Mouse (Mus musculus) induced T-regulatory cell, adult 2 months (primary cell): ENCODE measurements around the gene Use1.
"Not testable (repeated sequence)": the region's sequence is repeated elsewhere in the genome, so short reads cannot be mapped to it uniquely, and the experiment has no call there.

Source experiments
- DNase-seq: peaks from one replicate; pipeline ENCODE4 v3.0.0-alpha.2; 2012; ENCODE audit warnings: low read depth

The Use1 gene

DNA sequence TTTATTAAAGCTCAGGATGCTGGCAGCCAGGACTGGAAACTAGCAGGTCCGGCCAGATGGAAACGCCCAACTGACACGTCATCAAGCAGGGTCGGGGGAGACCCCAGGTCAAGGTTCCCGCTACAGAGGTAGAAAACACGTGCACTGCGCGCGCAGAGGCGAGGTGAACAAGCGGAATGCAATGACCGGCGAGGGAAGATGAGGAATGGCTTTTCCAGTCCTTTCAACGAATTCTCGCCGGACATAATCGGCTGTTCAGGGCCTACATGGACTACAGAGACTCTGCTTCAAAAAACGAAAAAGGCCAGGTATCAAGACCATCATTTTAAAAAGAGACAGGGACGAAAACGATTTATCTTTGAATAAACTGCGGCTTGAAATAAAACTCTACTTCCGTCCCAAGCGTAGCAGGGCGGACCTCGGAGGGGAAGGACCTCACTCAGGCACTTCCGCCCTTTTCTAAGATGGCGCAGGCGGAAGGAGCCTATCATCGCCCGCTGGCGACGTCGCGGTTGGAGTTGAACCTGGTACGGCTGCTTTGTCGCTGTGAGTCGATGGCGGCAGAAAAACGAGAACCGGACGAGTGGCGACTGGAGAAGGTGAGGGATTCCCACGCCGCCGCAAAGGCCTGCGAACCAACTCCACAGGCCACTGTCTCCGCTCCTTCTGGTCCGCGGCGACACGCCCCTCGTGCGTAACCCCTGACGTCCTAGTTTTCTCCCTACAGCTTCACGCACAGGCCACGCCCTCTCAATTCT lies at the start of gene Use1:
Use1 (plus strand) TSS at position 78 of the 758 bp plus-strand sequence.
- peak; percentile 99 for DNase-seq

DNA sequence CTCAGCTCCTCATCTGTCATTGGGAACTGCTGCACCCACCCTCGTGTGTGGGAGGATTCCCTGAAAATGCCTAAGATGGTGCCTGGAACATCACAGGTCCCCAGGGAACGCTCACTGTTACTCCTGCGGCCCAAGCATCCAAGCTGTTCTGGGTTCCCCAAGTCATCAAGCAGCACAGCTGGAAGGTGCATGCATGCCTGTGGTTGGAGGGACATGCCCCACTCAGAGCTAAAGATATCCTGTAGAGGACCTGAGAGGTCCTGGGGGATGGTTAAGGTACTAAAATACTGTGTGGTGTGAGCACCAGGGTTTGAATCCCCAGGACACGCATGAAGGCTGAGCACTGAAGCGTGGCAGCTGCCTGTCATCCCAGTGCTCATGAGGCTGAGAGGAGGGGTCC lies 48.0 kb upstream of the Use1 start:
- DNase-seq: not testable (repeated sequence)

DNA sequence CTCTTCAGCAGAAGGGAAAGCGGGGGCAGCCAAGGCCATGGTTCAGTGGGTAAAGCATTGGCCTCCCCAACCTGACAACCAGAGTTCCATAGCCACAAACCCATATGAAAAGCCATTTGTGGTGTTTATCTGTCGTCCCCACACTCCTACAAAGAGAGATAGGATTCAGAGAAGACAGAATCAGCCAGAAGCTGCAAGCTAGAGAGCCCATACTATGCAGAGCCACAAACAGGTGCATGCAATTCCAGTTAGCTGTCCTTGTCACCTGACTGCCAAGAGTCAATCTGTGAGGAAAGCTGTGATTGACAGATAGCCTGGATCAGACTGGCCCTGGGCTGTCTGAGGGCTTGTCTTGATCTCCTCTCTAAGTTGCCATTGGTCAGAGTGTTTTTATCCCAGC lies 46.9 kb upstream of the Use1 start:
- not testable (repeated sequence) for DNase-seq

DNA sequence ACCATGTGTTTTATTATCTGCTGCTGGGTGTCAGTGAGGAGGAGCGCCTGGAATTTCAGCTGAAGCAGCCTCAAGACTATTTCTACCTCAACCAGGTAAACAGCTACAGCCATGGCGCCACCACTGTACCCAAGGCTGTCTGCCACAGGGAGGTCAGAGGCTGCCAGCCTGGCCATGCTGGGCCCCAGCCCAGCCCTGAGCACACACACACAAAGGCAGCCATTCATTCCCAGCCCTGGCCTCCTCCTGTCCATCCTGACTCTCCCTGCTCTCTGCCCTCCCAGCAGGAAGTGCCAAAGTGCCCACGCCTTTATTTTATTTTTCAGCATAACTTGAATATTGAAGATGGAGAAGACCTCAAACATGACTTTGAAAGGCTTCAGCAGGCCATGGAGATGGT lies 43.7 kb upstream of the Use1 start:
- DNase-seq: no peak

DNA sequence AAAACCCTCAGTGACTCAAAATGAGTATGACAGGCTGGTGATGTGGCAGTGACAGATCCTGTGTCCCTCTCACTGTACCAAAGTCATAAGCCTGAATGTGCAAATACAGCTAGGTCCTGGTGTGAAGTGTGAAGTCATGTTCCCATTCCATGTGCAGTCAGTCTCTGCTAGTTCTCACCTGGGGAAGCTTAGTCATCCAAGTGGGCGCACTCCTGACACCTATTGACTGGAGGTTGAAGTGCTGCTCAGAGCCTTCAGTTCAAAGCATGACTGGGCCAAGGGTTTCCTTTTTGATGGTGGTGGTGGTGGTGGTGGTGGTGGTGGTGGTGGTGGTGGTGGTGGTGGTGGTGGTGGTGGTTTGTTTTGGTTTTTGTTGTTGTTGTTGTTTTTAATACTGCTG lies 41.8 kb upstream of the Use1 start:
- DNase-seq: peak; percentile 65

DNA sequence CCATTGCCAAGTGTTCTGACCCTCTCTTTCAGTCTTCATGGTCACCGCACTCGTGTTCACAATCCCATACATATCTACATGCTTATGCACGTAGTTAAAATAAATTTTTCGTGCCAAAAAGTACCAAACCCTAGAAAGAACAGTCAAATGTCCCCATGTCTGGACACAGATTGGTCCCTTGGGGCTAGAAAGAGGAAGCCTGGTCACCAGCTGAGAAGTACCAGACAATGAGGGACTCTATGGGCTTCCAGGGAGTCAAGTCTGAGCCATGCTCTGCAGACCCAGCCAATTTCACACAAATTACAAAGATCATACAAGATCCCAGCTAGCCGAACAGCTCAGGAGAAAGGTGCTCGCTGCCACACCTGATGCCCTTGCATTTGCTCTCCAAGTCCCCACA lies 28.8 kb upstream of the Use1 start:
- DNase-seq: not testable (repeated sequence)

DNA sequence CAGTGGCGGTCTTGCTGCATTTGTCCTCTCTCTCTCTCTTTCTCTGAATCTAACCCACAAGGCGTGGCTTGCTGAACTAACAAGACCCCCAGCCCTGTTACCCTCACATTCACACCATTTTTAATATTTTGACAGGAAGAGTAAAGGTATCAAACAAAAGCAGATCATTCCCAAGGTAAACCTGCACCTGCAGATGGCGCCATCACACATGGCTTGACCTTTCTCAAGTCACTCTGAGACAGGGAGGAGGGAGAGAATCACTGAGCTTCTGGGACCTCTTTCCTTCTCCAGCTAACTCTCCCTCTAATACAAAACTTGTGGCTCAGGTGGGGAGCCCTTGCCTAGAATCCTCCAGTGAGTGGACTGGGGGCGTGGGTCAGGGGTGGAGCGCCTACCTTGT lies 26.0 kb upstream of the Use1 start:
- peak; percentile 60 for DNase-seq

DNA sequence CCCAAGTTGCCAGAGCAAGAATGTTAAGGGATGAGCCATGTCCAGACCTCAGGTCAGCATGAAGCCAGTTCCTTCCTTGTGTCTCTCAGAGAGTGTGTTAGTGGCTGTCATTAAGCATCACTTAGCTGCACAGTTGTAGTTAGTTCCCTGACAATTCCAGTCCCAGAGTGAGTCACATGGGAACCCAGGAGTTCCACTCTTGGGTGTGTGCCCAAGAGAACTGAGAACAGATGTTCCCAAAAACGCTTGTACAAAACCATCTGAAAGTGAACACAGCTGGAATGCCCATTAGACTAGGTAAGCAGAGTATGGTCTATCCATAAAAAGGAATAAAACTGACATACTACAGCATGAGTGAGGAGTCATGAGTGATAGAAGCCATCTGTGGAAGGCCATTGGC lies 20.1 kb upstream of the Use1 start:
- no peak for DNase-seq

DNA sequence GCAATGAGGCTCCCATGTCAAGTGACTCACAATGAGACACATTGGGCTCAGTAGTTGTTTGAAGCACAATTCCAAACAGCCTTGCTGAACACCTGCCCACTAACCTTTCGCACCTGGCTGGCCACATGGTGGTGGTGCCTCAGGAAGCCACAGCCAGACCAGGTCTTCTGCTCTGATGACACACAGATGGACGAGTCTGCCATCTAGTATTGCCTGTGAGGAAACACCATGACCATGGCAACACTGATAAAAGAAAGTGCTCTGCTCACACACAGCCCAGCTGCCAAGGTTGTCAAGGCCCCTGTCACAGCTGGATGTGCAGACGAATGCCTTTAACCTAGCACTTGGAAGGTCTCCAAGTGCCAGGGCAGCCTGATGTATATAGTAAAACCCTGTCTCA lies 15.5 kb upstream of the Use1 start:
- DNase-seq: no peak

DNA sequence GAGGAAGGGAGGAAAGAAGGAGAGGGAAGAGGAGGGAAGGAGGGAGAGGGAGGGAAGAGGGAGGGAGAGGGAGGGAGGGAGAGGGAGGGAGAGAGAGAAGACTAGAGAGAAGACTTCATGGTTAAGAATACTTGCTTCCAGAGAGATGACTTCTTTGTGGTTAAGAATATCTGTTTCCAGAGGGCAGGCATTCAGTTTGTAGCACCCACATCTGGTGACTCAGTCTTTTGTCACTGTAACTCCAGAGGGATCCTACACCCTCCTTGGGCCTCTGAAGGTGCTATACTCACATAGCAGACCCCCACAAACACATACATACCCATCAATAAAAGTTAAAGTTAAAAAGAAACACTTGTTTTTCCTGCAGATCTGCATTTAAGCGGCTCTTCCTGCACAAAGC lies 15.1 kb upstream of the Use1 start:
- DNase-seq: no peak

DNA sequence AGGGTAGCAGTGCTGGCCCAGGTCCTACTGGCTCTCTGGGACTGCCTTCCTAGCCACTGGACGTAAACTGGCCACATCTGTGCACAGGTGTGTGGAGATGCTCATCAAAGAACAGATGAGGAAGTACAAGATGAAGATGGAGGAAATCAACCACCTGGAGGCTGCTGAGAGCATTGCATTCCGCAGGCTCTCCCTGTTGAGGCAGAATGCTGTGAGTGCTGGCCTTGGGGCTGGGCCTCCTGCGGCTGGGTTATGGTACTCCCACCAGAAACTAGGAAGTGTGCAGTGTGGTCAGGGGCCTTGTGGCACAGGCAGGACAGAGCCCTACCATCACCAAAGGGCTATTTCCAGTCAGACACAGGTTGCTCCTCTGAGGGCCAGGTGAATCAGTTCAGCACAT lies 8.6 kb upstream of the Use1 start:
- no peak for DNase-seq

DNA sequence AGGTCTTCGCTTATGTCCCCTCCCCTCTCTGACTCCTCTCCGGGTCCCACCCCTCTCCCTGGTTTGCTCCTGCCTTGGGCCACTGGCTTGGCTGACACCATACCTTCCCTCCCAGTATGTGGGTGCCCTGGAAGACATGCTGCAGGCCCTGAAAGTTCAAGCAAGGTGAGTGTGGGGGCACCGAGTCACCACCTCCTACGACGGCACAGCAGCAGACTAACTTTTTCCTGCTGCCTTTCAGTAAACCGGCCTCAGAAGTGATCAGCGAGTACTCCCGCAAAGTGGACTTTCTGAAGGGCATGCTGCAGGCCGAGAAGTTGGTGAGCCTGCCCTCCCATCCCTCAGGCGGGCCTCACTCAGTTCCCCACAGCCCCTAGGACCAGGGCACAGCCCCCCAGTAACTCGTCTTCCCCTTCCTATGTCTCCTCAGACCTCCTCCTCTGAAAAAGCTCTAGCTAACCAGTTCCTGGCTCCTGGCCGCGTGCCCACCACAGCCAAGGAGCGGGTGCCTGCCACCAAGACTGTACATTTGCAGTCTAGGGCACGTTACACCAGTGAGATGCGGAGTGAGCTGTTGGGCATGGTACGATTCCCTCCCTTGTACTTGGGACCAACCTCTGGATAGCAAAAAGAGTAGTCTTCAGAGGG lies 1.0 kb downstream of the Use1 start:
- no peak for DNase-seq

DNA sequence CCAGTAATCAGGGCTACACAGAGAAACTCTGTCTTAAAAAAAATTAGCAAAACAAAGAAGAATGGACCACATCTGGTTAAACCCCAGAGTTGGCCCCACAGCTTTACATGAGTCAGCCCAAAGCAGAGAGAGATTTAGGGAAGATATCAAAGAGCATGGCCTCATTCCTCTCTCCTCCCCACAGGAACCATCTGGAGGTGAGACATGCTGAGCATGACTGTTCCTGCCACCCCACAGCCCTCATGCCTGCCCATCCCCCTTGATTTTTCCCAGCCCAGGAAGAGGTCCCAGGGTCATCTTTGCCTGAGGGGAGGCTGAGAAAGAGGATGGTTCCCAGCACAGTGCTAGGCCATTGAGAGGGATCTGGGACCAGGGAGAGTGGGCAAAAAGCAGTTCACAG lies 1.7 kb downstream of the Use1 start:
- no peak for DNase-seq

DNA sequence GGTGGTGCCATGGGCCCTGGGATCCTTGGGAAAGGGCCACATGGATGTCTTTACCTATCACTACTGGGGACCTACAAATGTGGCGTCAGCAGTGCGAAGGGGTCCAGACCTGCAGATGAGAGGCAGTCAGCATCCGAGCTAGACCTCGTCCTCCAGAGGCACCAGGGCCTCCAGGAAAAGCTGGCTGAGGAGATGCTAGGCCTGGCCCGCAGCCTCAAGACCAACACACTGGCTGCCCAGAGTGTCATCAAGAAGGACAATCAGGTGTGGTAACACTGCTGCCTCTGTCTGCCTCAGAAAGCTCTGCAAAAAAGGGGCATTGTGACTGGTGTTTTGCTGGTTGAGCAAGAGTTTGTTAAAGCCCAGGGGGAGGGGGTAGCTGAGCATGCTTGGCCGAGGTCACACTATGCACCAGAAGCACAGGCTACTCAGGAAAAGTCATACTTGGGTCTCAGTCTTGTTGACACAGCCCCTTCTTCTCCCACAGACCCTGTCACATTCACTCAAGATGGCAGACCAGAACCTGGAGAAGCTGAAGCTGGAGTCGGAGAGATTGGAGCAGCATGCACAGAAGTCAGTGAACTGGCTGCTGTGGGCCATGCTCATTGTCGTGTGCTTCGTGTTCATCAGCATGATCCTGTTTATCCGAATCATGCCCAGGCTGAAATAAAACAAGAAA lies 2.5 kb downstream of the Use1 start:
- no peak for DNase-seq

DNA sequence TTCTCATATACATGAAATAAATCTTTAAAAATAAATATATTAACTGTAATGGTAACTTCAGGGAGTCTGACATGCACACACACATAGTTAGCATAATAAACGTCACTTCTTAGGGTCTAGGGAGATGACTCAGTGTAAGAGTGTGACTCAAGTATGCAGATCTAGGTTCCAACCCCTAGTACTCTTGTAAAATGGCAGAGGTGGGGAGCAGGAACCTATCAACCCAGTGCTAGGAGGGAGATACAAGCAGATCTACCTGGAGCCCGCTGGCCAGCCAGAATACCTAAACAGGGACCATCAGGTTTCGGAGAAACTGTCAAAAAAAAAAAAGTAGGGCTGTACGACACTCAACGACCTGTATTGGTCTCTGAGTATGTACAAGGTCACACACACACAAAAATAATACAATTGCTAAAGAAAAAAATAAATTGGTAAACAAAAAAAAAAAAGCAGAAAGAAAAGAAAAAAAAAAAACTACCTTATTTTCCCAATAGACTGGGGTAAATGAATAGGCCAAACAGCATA lies 4.1 kb downstream of the Use1 start:
- no peak for DNase-seq

DNA sequence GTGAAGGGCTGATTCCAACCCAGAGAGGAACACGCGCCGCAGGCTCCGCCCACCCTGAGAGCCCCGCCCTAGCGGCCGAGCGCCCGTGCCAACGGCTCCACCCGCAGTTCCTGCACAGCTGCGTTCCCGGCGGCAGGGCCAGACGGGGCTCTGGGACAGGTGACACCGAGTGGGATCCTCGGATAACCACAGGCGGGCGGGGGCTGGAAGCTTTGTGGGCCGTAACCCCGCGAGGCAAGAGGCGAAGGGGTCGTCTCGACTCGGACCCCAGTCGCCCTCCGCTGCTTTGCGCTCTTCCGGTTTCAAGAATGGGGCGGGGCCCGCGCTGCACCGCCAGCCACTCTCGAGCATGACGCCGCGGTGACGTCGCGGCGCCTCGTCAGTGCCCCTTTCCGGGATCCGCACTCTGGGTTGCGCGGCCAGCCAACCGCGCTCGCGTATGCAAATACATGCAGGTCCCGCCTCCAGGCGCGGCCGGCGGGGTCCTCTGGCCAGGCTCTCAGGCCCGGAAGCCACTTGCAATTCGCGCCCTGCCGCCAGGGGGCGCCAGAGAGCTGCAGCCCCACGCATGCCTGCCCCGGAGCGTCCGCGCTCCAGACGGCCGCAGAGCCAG lies 4.7 kb downstream of the Use1 start, which contains the start of gene Ocel1:
Ocel1 (plus strand) TSS at position 63 of the 613 bp plus-strand sequence.
- DNase-seq: peak; percentile 99

DNA sequence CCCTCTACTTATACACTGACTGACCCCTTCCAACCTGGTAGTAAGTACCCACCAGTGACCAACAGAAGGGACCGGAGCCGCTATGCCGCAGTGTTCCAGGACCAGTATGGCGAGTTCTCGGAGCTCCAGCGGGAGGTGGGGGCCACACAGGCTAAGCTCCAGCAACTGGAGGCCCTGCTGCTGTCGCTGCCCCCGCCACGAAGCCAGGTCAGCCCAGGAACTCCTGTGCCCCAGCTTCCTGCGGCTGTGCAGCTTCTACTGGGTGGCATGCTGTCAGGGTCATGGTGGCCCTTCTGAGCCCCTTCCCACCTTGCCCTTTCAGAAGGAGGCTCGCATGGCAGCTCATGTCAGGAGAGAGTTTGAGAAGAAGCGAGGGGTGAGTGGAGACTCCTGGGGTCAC lies 5.8 kb downstream of the Use1 start:
- DNase-seq: no peak

DNA sequence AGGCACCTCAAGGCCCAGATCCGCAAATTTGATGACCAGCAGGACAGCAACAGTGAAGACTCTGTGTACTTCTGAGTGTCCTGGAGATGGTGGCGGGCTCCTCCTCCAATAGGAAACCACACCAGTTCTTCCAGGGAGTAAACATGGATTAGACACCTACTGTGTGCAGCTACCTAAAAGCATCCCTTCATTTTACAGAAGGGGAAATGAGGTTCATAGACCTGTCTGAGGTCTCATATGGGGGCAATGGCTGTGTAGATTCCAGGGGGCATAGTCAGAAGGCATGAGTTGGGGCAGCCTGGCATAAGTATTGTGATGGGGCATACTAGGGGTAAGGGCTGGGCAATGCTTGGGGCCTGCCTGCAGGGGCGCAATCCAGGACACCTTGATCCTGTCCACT lies 6.4 kb downstream of the Use1 start:
- no peak for DNase-seq

DNA sequence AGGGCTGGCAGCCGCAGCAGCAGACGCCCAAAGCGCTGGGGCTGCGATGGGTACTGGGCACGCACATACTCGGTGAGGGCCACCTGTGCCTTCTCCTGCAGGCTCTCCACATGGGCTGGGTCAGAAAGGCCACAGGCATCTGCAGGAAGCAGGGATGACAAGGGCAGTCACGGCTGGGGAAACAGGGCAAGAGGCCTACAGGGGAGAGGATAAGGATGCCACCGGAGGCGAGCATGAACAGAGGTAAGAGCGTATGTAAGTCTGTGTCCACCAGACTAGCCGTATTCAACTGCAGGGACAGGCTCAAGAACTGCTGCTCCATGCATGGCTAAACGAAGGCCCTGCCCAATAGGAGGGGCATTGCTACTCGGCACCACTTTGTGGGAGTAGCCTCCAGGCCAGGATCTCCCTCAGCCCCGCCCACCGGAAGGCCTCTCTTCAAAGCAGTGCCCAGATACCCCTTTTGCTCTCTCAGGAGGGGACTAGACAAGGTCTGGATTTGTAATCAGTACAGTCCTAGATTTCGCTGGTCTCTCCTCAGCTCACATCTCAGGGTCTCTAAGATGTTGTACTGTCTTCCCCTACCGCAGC lies 8.1 kb downstream of the Use1 start:
- DNase-seq: no peak

DNA sequence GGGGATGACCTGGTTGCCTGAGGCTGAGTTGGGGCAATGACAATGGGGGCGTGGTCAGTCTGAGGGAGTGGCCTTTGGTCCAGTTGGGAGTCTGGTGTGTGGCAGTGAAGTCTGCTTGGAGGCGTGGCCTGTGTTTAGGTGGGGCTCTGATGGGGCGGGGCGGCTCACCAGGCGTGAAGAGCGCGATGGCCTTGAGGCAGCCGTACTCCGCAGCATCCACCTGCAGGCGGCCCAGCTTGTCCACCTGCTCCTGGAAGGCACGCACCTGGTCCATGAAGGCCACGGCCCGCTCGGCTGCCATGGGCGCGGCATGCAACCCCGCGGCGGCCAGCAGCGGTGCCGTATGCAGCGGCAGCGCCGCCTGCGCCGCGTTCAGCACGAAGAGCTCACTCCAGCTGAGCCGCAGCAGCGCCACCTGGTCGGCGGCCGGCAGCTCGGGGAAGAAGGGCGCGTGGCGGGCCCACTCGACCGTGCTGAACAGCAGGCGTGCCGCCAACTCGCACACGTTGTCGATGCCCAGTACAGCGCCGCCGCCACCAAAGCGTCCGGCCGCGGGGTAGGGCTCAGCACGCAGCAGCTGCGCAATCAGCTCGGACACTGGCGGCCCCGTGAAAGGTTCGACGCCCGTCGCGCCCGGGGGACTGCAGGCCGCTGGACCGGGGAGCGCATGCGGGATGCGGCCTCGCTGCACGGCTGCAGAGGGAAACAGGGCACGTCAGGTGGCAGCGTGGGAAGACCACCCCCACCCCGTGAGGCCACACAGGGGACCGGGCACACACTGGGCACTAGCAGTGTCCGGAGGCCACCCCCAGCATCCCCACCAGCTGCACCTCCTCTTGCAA lies 9.2 kb downstream of the Use1 start:
- peak; percentile 76 for DNase-seq

DNA sequence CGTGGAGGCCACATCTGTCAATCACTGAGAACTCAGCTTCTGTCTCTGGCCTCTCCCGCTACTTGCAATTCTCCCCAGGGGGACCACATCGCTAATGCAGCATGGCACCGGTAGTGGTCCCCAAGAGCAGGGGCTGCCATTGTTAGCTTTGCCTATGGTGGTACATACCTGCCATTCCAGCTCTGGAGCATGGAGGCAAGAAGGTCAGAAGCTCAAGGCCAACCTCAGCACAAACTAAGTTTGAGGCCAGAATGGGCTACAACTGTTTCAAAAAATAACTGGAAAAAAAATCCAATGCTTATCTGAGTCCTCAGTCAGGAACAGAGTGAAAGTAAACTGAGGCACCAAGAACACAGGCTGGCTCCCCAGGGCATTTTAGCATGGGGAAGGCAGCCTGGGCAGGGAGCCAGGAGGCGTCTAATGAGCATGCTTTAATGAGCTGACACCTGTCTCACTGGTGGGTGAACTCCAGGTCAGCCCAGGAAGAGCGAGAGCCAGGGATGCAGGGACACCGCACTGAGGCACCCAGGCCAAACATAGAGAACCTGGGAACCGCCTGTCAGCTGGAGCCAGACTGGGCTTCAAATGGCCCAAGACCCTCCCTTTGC lies 9.9 kb downstream of the Use1 start:
- no peak for DNase-seq
